Mouse (Mus musculus): ENCODE results near the gene Sec13.
"Not testable (repeated sequence)": the region's sequence is repeated elsewhere in the genome, so short reads cannot be mapped to it uniquely, and the experiment has no call there.

The Sec13 gene

DNA sequence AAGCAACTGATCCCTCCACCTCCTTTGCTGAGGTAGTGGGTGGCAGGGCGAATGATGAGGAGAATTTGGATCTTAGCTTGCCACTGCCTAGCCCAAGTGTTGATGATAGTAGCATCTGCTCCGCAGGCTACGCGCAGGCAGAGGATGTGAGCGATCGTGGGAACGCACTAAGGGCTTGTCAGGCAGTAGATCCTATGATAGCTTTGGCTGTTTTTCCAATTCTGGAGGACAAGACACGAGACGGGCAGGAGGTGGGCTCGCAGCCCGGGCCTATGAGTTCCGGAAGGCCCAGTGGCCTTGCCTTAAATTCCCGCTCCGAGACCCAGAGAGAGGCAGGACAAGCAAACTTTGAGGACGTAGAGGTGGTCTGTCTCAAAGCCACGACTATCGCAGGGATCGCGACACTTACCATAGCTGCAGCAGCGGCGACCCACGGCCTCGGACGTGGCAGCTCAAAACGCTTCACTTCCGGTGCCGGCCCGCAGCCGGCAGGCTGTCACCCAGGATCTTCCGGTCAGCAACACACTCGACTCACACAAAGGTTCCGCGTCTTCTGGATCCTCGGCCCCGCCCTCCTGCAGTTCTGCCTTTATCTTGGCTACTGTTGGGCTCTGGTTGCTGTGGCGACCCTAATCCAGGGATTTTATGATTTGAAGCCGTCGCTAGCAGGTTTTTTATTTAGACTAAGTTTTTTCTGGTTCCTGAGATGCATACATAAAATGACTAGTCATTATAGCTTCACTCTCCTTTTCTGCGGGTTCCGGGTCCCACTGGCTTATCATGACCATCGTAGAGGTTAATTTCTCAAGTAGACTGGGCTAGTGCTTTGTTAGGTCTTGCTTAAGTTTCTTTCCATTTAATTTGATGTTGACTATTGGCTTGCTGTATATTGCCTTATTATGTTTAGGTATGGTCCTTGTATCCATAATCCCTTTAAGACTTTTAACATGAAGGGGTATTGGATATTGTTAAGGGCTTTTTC lies at the start of gene Sec13:
Gene Sec13, minus strand, starts transcription at position 508 of the 982 bp plus-strand sequence.
- DNase-seq (ENCODE audit: low spot score) = peak; percentile 84

DNA sequence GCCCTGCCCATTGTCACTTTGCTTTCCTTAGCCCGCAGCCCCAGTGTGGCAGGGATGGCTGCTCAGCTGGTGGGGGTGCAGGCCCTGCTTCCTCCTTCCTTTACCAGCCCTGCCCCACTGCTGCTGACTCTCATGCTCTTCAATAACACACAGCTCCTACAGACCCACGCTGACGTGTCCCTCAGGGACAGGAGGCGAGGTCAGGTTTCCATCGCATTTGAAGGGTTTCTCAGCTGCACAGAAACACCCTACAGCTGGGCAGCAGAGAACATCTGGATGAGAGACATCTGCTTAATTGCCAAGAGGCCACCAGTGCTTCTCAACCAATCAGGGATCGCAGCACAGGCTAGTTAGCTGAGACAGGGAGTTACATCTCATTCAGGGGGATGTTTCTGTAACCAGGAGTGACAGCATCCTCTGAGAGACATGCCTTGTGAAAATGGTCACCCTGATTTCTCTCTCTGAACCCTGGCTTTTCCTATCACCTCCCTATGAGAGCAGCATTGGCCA lies 47.0 kb upstream of the Sec13 start:
- no peak for DNase-seq (ENCODE audit: low spot score)

DNA sequence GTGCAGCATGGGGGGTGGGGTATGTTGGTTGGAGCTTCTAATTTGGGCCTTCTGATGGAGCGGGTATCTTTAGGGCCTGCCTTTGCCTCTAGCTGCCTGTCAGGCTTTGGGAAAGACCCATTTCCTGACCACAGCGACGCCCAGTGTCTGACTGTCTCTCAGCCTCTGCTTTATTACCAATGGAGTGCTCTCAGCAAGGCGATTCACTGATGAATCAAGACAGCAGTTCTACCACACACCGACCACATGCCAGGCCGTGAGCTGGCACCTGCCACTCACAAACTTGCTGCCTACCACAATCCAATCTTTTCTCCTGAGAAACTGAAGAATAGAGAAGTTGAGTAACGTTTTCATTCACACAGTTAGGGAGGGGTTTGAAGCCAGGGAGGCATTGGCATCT lies 45.1 kb upstream of the Sec13 start:
- no peak for DNase-seq (ENCODE audit: low spot score)

DNA sequence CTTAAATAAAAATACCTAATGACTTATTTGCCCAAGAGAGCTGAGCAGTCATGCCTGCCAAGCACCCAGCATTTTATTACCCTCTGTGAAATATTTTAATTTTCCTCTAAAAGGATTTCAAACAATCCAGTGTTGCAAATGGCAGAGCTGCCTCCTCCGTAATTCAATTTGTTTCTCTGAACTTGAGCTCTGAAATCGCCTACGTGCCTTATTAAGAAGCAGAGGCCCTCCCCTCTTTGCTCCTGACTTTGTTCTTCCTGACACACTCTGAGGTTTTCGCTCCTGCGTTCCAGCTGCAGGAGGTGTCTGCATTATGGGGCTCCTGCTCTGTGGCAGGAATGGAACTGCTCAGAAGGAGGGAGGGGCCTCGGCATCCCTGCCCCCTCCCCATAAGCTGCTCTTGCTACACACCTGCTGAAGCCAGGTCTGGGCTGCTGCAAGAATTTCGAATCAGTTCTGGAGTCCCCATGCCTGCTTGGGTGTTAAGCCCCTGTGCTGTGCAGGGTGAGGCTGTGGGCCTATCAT lies 37.7 kb upstream of the Sec13 start:
- no peak for DNase-seq (ENCODE audit: low spot score)

DNA sequence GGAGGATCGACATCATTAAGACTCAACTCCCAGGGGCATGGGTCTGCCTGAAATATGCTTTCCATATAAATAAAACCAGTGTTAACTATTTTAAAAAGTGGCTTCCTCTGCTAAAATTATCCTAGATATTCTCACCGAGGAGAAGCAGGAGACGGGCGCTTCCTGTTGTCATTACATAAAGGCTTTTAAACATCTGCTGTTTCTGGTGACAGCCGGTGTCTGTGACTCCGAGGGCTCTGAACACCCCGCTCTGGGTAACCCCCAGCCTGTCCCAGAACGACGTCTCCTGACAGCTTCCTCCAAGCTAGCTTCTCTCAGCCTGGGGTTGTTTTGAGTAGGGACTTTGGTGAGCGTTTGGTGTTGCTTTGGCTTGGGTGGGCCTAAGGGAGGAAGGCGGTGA lies 28.3 kb upstream of the Sec13 start:
- no peak for DNase-seq (ENCODE audit: low spot score)

DNA sequence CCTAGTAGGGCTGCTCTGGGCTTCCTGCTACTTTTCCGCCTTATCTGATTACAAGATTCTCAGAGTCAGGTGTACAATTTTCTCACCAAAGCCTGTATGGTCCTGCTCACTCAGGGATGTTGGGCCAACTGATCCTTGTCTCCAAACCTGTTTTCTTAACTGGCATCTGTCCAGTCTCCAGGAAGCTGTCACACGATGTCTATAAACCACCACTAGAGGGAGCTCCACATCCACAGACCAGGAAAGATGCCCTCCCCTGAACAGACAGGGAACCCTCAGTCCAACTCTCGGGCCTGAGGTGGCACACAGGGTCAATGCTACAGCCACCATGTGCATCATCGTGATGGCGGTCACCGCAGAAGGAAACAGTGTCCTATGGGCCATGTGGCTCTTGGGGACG lies 21.1 kb upstream of the Sec13 start:
- DNase-seq (ENCODE audit: low spot score) = peak; percentile 73

DNA sequence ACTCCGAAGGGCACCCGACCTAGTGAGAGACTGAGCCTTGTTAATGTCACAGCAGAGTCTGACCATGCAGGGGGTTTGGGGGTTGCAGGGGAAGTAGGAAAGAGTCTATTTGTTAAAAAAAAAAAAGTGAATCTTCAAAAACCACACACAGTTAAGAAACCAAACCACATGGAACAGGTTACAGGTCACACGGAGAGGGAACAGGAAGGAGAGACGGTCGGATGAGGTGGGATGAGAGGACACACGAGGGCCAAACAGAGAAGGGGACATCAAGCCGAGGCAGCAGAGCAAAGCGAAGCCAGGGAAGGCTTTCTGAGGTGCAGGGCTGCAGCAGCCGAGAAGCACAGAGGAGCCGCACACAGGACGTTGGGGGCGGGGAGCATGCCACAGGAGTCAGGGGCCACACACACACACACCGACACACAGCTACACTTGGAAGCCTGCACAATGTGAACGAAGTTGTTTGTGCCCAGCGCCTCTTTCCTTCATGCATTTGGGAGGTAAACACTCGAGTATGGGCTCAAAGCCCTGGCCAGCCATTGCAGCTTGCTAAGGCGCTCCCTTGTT lies 8.7 kb upstream of the Sec13 start:
- DNase-seq (ENCODE audit: low spot score) = no peak

DNA sequence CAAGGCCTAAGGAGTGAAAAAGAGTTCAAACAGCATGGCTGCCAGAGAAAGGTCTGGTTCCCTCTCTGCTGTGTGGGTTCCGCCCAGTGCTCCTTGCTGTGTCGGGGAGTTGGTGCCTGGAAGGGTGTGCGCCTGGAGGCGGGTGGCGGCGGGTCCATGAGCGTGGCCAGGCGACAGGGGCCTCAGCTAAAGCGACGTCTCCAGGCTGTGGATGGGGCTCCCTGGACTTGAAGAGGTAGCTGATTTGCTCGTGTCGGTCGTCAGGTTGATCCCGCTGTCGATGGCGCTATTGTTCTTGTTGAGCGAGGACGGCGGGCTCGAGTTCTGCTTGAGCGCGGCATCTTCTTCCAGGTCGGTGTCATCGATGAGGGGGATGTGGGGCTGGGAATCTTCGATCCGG lies 7.8 kb upstream of the Sec13 start:
- DNase-seq (ENCODE audit: low spot score) = no peak

DNA sequence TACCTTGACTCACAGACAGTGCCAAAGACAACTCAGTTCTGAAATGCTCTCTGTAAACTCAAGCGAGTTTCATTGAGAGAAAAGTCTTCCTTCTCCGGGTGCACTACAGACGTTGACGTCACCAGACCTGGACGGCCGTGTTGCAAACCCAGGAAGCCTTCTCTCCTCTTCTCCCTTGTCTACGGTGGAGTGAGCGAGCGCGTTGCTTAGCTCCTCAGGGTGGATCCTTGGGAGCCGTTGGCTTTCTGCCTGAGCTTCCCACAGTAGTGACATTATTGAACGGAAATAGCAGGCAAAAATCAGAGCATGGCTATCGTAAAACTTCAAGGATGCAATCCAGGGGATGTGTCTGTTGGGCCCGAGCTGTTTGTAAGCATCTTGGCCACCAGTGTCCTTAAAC lies 6.7 kb upstream of the Sec13 start:
- DNase-seq (ENCODE audit: low spot score) = no peak

DNA sequence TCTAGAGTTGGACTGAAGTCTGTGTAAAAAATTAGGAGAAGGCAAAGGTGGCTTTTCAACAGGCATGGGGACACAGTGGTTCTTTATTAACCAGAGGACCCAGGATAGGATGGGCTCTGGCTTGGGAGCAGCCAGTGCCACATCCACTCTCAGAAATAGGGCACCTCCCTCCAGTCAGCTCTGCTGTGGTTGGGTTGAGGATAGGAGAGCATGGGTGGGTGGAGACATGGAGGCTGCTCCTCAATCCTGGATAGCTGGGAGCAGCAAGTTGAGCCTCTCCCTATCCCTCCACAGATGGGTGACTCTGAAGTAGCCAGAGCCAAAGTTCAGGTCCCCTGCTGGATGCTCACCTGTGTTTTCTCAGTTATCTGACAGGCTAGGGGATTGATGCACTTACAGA lies 4.6 kb upstream of the Sec13 start:
- DNase-seq (ENCODE audit: low spot score) = no peak

DNA sequence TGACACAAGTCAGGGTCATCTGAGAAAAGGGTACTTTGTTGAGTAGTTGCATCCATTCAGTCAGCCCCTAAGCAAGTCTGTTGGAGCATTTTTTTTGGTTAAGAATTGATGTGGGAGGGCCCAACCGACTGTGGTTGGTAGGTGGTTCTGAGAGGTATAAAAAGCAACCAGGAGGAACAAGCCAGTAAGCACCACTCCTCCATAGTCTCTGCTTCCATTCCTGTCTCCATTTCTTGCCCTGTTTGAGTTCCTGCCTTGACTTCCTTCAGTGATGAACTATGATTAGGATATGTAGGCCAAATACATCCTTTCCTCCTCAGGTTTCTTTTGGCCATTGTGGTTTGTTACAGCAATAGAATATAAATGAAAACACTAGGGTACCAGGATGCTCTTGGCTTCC lies 2.6 kb upstream of the Sec13 start:
- no peak for DNase-seq (ENCODE audit: low spot score)

DNA sequence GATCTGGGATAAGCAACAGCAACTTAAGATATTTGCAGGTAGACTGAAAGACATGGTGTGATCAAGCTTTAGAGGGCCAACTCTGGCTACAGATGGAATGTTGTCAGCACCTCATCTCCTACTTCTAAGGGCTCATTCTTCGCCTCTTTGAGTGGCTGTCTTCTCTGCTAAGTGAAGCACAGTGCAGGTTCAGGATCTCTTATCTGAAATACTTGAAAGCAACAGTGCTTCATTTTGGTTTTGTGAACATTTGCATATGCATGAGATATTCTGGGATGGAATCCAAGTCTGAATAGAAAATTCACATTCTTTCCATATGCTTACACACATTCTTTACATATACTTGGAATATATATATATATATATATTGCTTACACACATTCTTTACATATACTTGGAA lies 1.8 kb upstream of the Sec13 start:
- no peak for DNase-seq (ENCODE audit: low spot score)

DNA sequence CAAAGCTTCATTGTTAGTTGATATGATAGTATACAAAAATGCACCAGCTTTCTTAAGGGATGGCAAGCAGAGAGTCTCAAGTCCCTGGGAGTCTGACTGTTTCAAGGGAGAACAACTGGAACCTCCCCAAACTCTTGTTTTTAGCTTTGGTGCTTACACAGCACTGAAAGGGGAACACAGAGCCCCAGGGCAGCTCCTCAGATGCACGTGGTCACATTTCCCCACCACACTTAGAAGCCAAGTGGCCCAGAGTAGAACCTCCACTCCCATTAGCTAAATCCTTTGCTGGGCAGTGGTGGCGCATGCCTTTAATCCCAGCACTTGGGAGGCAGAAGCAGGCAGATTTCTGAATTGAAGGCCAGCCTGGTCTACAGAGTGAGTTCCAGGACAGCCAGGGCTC lies 882 bp upstream of the Sec13 start:
- no peak for DNase-seq (ENCODE audit: low spot score)

DNA sequence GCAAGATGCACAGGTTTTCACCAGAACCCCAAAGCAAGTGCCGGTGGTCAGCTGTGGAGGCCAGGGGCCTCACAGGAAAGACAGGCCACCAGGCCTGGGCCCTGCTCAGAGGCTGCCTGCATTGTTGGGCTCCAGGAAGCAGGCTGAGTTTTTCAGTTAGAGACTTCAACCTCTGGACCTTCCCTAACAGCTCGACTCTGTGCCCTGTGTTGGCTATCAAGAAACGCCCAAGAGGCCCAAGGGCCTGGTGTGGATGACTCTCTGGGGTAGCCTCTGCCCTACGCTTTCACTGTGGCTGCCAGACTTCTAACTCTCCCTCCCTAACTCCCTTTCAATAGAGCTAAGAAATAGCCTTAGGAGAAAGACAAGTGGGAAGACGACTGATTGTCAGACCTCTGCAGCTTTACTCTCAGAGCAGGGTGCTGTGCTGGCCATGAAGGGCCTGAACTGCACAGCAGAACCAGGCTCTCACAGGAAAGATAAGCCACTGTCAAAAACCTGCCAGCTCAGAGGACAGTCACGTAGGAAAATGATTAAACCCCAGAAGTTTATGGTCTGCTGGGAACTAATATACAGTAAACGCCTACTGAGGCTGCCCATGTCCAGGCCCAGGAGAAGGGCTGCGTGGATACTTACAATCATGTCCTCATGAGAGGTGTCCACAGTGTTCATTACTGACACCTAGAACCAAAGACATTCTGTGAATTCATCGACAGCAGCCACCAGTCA lies 3.1 kb downstream of the Sec13 start:
- no peak for DNase-seq (ENCODE audit: low spot score)

DNA sequence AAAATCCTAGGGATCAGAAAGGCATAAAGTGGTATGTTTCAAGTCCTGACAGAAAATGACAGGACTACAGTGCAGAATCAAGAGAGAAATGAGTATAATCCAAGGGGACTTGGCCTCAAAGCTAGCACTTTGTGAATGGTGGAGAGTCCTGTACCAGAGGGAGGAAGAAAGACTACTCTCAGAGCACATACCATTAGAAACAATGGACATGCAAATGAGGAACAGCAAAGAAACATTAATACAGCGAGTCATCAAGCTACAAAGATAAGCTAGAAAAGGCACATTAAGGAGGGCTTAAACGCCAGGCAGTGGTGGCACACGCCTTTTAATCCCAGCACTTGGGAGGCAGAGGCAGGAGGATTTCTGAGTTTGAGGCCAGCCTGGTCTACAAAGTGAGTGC lies 9.2 kb downstream of the Sec13 start:
- DNase-seq (ENCODE audit: low spot score) = no peak

DNA sequence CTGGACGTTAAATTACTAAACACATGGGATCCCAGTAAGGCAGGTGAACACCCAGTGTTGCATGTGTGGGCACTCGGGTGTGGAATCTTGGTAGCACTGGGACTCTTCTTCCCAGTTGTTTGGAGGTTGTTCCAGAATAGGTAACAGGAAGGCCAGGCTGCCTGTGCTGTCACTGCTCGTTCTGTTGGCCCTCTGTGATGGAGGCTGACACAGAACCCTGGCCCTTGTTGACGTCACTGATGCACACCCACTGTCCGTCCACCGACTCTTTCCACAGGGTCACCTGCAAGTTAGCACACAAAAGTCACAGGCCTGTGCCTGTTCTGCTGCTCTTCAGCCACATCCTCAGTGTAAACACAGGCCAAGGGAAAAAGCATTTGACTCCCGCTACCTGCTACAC lies 12.4 kb downstream of the Sec13 start:
- DNase-seq (ENCODE audit: low spot score) = no peak

DNA sequence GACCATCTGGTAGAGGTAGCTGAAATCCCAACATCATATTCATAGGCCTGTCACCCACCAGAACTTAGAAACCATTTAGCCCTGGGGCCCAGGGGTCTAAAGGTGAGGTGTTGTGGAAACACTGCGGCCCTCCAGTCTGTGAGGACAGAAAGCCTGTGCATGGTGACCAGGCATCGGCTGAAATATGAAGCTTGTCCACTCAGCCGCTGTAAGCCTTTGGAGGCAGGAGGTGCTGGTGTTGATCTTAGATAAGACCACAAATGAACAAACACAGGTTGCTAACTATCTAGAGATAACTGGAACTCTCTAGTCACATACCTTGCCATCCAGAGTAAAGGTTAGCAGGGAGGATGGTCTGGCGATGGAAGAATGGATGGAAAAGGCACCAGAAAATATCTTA lies 19.5 kb downstream of the Sec13 start:
- peak; percentile 15 for DNase-seq (ENCODE audit: low spot score)

DNA sequence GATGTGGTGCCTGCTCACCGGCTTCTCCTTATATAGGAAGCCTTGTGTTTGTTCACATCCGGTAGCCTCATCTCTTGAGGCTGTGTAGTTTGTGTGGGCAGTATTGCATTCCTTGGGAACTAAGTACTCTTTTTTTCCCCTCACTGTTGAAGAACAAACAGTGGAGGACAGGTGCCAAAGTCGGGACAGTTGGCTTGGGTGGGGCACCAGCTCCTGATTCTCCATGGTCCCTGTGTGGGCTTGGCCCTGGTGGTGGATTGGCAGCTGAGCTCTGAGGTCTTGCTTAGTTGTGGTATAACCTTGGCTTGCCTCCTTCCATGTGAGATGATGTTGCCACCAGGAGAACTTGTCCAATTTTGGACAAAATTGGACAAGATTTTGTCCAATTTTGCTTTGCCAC lies 20.7 kb downstream of the Sec13 start, which contains the start of gene Ghrl:
Gene Ghrl, minus strand, starts transcription at position 3 of the 400 bp plus-strand sequence.
- no peak for DNase-seq (ENCODE audit: low spot score)

DNA sequence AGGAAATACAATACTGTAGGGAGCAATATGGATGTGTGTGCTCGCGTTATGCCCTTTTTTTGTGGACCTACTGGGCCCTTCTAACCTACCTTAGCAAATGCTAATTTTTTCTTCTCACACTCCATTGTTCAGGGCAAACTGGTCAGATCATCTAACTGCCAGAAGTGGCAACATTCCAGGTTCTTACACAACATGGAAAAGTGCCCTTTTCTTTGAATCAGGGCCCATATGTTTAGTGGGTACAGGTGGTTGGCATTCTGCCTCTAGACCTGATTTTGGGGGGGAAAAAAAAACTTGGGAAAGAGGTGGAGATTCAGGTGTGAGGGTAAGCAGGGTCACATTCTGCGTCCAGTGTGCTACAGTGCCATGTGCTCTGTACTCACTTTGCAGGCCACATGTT lies 23.0 kb downstream of the Sec13 start:
- DNase-seq (ENCODE audit: low spot score) = peak; percentile 40

DNA sequence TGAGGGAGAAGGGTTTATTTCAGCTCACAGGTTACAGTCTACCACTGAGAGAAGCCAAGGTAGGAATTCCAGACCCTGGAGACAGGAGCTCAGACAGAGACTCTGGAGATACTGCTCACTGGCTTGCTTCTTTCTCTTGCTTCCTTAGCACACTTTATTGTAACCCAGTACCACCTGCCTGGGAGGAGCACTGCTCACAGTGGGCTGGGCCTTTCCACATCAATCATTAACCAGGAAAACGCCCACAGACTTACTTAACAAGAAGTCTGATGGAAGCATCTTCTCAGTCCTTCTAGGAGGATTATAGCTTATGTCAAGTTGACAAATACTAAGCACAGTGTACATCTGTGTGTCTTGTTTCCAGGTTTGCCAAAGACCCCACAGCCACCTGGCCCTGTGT lies 25.7 kb downstream of the Sec13 start:
- DNase-seq (ENCODE audit: low spot score) = no peak

DNA sequence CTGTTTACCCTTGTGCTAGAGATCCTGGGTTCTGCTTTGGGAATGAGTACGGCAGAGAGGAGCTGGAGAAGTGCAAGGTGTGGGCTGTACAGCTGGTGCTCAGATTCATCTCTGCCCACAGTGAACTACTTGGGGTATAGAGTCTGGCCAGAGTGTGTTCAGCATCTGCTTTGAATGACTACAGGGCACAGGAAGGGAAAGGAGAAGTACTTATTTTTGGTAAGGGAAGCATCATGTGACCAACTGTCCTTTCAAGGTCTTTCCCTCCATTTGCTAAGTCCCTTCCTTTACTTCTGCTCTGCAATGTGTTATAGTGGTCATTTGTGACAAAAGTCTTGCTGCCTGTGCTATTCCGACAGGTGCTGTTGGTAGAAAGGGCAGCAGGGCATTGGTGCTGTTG lies 26.3 kb downstream of the Sec13 start:
- DNase-seq (ENCODE audit: low spot score) = no peak

DNA sequence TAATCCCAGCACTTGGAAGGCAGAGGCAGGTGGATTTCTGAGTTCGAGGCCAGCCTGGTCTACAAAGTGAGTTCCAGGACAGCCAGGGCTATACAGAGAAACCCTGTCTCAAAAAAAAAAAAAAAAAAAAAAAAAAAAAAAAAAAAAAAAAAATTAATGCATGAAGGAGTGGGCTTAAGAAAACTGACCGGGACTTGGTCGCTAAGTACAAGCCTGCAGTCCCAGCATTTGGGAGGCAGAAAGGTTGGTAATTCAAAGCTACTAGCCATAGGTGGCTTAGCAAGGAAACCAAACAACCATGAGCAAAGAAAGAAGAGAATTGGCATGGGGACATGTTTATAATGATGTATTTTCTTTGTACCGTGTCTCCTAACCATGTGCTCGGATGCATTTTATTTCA lies 27.2 kb downstream of the Sec13 start:
- DNase-seq (ENCODE audit: low spot score) = not testable (repeated sequence)
